Mouse (Mus musculus) ES-E14 (cell line): ENCODE measurements around the gene Serpine3. TPM values are rescaled to one million over a fixed set of nuclear protein-coding genes. Genes with fewer than 3 reads are reported as not detected.

Source experiments
- DNase-seq: peaks from one replicate; pipeline ENCODE4 v3.0.0-alpha.2; 2013; ENCODE audit warnings: low read depth, low spot score
- H3K27ac ChIP-seq: 2 replicates; pipeline ENCODE4 v1.5.1; 2012; ENCODE audit warnings: low read depth, mild to moderate bottlenecking, low read length, moderate library complexity, mixed read lengths; ENCODE audit not compliant: poor library complexity, insufficient read depth, severe bottlenecking
- H3K36me3 ChIP-seq: 2 replicates; pipeline ENCODE4 v1.6.1; 2012; ENCODE audit warnings: mild to moderate bottlenecking, low read length, moderate library complexity, mixed read lengths; ENCODE audit not compliant: control insufficient read depth, poor library complexity, insufficient read depth, severe bottlenecking
- H3K4me1 ChIP-seq, 2 experiments: fragments of 150-350 bp in 1 of 2; sonication (generic) in 1 of 2; 2 replicates each; pipeline ENCODE4 v1.6.1; 2012; ENCODE audit warnings: low read length in 2 of 2, mild to moderate bottlenecking in 1 of 2, mixed read lengths in 1 of 2; ENCODE audit not compliant: control insufficient read depth in 2 of 2, insufficient read depth in 2 of 2, poor library complexity in 1 of 2
- H3K4me3 ChIP-seq, 2 experiments: fragments of 150-350 bp in 1 of 2; sonication (generic) in 1 of 2; 2 replicates each; pipeline ENCODE4 v1.5.1; 2012; ENCODE audit warnings: low read length in 2 of 2, low read depth in 1 of 2, mild to moderate bottlenecking in 1 of 2, mixed read lengths in 1 of 2; ENCODE audit not compliant: insufficient read depth in 1 of 2, poor library complexity in 1 of 2, severe bottlenecking in 1 of 2
- H3K9ac ChIP-seq: 2 replicates; pipeline ENCODE4 v1.6.1; 2012; ENCODE audit warnings: low read depth, mild to moderate bottlenecking, low read length, mixed read lengths; ENCODE audit not compliant: poor library complexity, insufficient read depth, severe bottlenecking
- H3K9me3 ChIP-seq: fragments of 150-350 bp; sonication (generic); 2 replicates; pipeline ENCODE4 v1.6.1; 2012; ENCODE audit warnings: low read depth, mild to moderate bottlenecking, low read length; ENCODE audit not compliant: control insufficient read depth, insufficient read depth
- CHD2 ChIP-seq: IDR thresholded peaks from 2 replicates; pipeline ENCODE4 v1.6.1; 2014; ENCODE audit warnings: mild to moderate bottlenecking, low read depth, low read length, inconsistent platforms
- HCFC1 ChIP-seq: IDR thresholded peaks from 2 replicates; pipeline ENCODE4 v1.6.1; 2012; ENCODE audit warnings: low read length, inconsistent platforms, borderline replicate concordance; ENCODE audit not compliant: insufficient read depth
- MAFK ChIP-seq: IDR thresholded peaks from 2 replicates; pipeline ENCODE4 v1.6.1; 2014; ENCODE audit warnings: mild to moderate bottlenecking, low read depth, low read length, inconsistent platforms; ENCODE audit not compliant: insufficient read depth
- ZC3H11A ChIP-seq: IDR thresholded peaks from 2 replicates; pipeline ENCODE4 v1.6.1; 2012; ENCODE audit warnings: low read depth, mild to moderate bottlenecking, inconsistent platforms, low read length, borderline replicate concordance
- ZNF384 ChIP-seq: IDR thresholded peaks from 2 replicates; pipeline ENCODE4 v1.6.1; 2012; ENCODE audit warnings: low read depth, low read length, inconsistent platforms
- in situ Hi-C, 2 experiments: fragments of 600-800 bp; cut with MboI; formaldehyde crosslinking; loops; one replicate each; pipeline ENCODE4 v1.15.1; 2025; ENCODE audit warnings: low sequenced_read_pairs in 2 of 2, inconsistent platforms in 1 of 2; ENCODE audit not compliant: unreplicated experiment in 2 of 2
- total RNA-seq: library from RNA; depleted of rRNA; stranded (reverse); fragments of 300-350 nt; gene quantifications from 2 replicates; pipeline ENCODE4 v1.2.3, GENCODE M21; 2012; rRNA removed

Serpine3 gene
- total RNA-seq, 1 experiment: not detected

- in situ Hi-C loops: no loop called here
- DNase-seq: no peak
Observed at GRCm38 (mm10) chr14:62724560-62724959, 61.1 kb downstream of the Serpine3 start.

GRCm38 (mm10) chr14:62731902-62732301 lies 68.4 kb downstream of the Serpine3 start:
- no peaks in the 10 kb centered on the region for H3K4me1 ChIP-seq
- TF ChIP-seq HCFC1: no peak
- no peak for TF ChIP-seq ZNF384
- no peak for TF ChIP-seq MAFK
- TF ChIP-seq ZC3H11A: no peak
- no peak for TF ChIP-seq CHD2
- peaks cover 12% of the 10 kb centered on the region for H3K36me3 ChIP-seq
- no peak overlapping the region for H3K4me3 ChIP-seq
- in situ Hi-C loops: no loop called here
- H3K27ac ChIP-seq: no peak overlapping the region
- no peak for DNase-seq
- H3K9me3 ChIP-seq: no peaks in the 10 kb centered on the region
- H3K9ac ChIP-seq: no peak overlapping the region

More at GRCm38 (mm10) chr14:62724560-62724959, 61.1 kb downstream of the Serpine3 start:
- H3K36me3 ChIP-seq: peaks cover 2% of the 10 kb centered on the region; the same call in 1 of the 2 replicates
- H3K9ac ChIP-seq: no peak overlapping the region
- H3K4me1 ChIP-seq: no peaks in the 10 kb centered on the region
- no peaks in the 10 kb centered on the region for H3K9me3 ChIP-seq
- no peak for TF ChIP-seq MAFK
- no peak for TF ChIP-seq ZNF384
- no peak overlapping the region for H3K4me3 ChIP-seq
- no peak overlapping the region for H3K27ac ChIP-seq

- DNase-seq: no peak
- TF ChIP-seq CHD2: no peak
- TF ChIP-seq ZC3H11A: no peak
- TF ChIP-seq HCFC1: no peak
- TF ChIP-seq MAFK: no peak
- no peak for TF ChIP-seq ZNF384
- H3K36me3 ChIP-seq: peaks cover 12% of the 10 kb centered on the region
- no peaks in the 10 kb centered on the region for H3K4me1 ChIP-seq
- H3K9me3 ChIP-seq: no peaks in the 10 kb centered on the region
- H3K4me3 ChIP-seq: no peak overlapping the region
- no peak overlapping the region for H3K9ac ChIP-seq
- in situ Hi-C loops: no loop called here
- no peak overlapping the region for H3K27ac ChIP-seq
Observed at GRCm38 (mm10) chr14:62733666-62734065, 70.2 kb downstream of the Serpine3 start.

GRCm38 (mm10) chr14:62735646-62736045 lies 72.2 kb downstream of the Serpine3 start:
- Histone ChIP-seq H3K9ac (no peak overlapping the region), H3K4me1 (no peaks in the 10 kb centered on the region), H3K36me3 (peaks cover 12% of the 10 kb centered on the region), H3K9me3 (no peaks in the 10 kb centered on the region), H3K4me3 (no peak overlapping the region), H3K27ac (no peak overlapping the region)
- in situ Hi-C loops: no loop called here
- DNase-seq: no peak
- TF ChIP-seq CHD2 (no peak), ZC3H11A (no peak), ZNF384 (0 out of 2 replicates have a peak, but pooled peaks have one; percentile 13), MAFK (no peak), HCFC1 (no peak)

Other genes with a start within 250 kb of the Serpine3 start
- not detected in 2 replicates for gene Gucy1b2, start 207.4 kb upstream of the Serpine3 start, total RNA-seq
- gene Fam124a, start 107.9 kb upstream of the Serpine3 start, total RNA-seq: 1.7 and 2.5 TPM in 2 replicates
- gene Gm4131, start 96.7 kb upstream of the Serpine3 start, total RNA-seq: not detected in 2 replicates
- 38.4 and 47.6 TPM in 2 replicates for gene Ints6, start 97.5 kb downstream of the Serpine3 start, total RNA-seq
- 7.0 and 11.9 TPM in 2 replicates for gene Wdfy2, start 174.0 kb downstream of the Serpine3 start, total RNA-seq